8 mouse cellular contexts compared by ENCODE assay signal in genomic region chr5:99504349-99504830, GRCm38 (mm10).
A peak's percentile ranks its signal among the peaks of the same experiment; 100 is the strongest.
DNase-seq lines count a peak whose midpoint lies in the region; ATAC-seq lines count a peak whose summit lies in the region.

No protein-coding gene starts in this region.

- no peaks in the 10 kb centered on the region for H3K27me3 ChIP-seq in neural tube, embryonic 11.5 days (ENCODE audit: control insufficient read depth, insufficient read depth, low read length)
- no peaks in the 10 kb centered on the region for H3K27me3 ChIP-seq in hindbrain, embryonic 16.5 days (replicated peaks; ENCODE audit: control insufficient read depth, insufficient read depth, low read length)
- H3K27me3 ChIP-seq in neural tube, embryonic 12.5 days (replicated peaks): no peaks in the 10 kb centered on the region

- no peaks in the 10 kb centered on the region for H3K36me3 ChIP-seq in neural tube, embryonic 11.5 days (ENCODE audit: control insufficient read depth, insufficient read depth, low read length)
- no peaks in the 10 kb centered on the region for H3K36me3 ChIP-seq in hindbrain, embryonic 16.5 days (ENCODE audit: control insufficient read depth, insufficient read depth, low read length)
- H3K36me3 ChIP-seq in neural tube, embryonic 12.5 days: no peaks in the 10 kb centered on the region

- peak; percentile 87 for ATAC-seq in neural tube, embryonic 11.5 days (ENCODE audit: insufficient read depth, low FRiP score, low TSS enrichment)
- peak; percentile 96 for ATAC-seq in hindbrain, embryonic 16.5 days
- peak; percentile 88 for ATAC-seq in neural tube, embryonic 12.5 days (ENCODE audit: low FRiP score, low read depth)

- no peaks in the 10 kb centered on the region for H3K9me3 ChIP-seq in neural tube, embryonic 11.5 days (ENCODE audit: control insufficient read depth, low read length)
- H3K9me3 ChIP-seq in hindbrain, embryonic 16.5 days (ENCODE audit: control insufficient read depth, low read length): no peaks in the 10 kb centered on the region
- no peaks in the 10 kb centered on the region for H3K9me3 ChIP-seq in neural tube, embryonic 12.5 days

- no peak overlapping the region for H3K4me2 ChIP-seq in neural tube, embryonic 11.5 days (ENCODE audit: low read depth)
- no peak overlapping the region for H3K4me2 ChIP-seq in hindbrain, embryonic 16.5 days (ENCODE audit: low read length)
- H3K4me2 ChIP-seq in neural tube, embryonic 12.5 days (replicated peaks): no peak overlapping the region

- no peak overlapping the region for H3K9ac ChIP-seq in neural tube, embryonic 11.5 days (ENCODE audit: low read length)
- H3K9ac ChIP-seq in hindbrain, embryonic 16.5 days (ENCODE audit: low read depth, low read length): no peak overlapping the region
- no peak overlapping the region for H3K9ac ChIP-seq in neural tube, embryonic 12.5 days

- H3K27ac ChIP-seq in neural tube, embryonic 11.5 days (ENCODE audit: low read depth, low read length): no peak overlapping the region; the same call in 1 of the 2 replicates
- H3K27ac ChIP-seq in hindbrain, embryonic 16.5 days (ENCODE audit: low read depth, low read length): no peak overlapping the region
- H3K27ac ChIP-seq in neural tube, embryonic 12.5 days: no peak overlapping the region

- 55% methylated on average over 9 of the region's 9 CpGs for WGBS in neural tube, embryonic 11.5 days
- WGBS in hindbrain, embryonic 16.5 days: 30% methylated on average over 9 of the region's 9 CpGs
- WGBS in neural tube, embryonic 12.5 days: 31% methylated on average over 9 of the region's 9 CpGs

- no peaks in the 10 kb centered on the region for H3K4me1 ChIP-seq in neural tube, embryonic 11.5 days (ENCODE audit: control insufficient read depth, insufficient read depth, low read length)
- H3K4me1 ChIP-seq in hindbrain, embryonic 16.5 days (ENCODE audit: control insufficient read depth, insufficient read depth, low read depth, low read length): no peaks in the 10 kb centered on the region
- H3K4me1 ChIP-seq in neural tube, embryonic 12.5 days: peaks cover 5% of the 10 kb centered on the region; the same call in 1 of the 2 replicates

- no peak overlapping the region for H3K4me3 ChIP-seq in neural tube, embryonic 11.5 days (ENCODE audit: low read depth, low read length)
- H3K4me3 ChIP-seq in hindbrain, embryonic 16.5 days (ENCODE audit: low read length): no peak overlapping the region
- no peak overlapping the region for H3K4me3 ChIP-seq in neural tube, embryonic 12.5 days

- DNase-seq in adrenal gland, postnatal 10 days: peak; percentile 34
- no peak for DNase-seq in adrenal gland, adult 8-10 months
- peak; percentile 58 for DNase-seq in neural tube, embryonic 11.5 days (ENCODE audit: low spot score)
- DNase-seq in neural tube, embryonic 10.5 days (ENCODE audit: extremely low spot score, low spot score): no peak
- no peak for DNase-seq in thymus, postnatal 25 days
- DNase-seq in thymus, adult 18-20 months: no peak

Comparison
In these comparisons a context has a peak if more than half of its experiments do, and no peak if none do; other contexts are left out.
1. DNase-seq: peak in adrenal gland, postnatal 10 days (single experiment) and neural tube, embryonic 11.5 days (single experiment); none in adrenal gland, adult 8-10 months (single experiment), neural tube, embryonic 10.5 days (single experiment), thymus, postnatal 25 days (single experiment) and thymus, adult 18-20 months (0 of 2).
2. Peak in every context shown above with its lines, with median percentiles within 50 percentile points of each other: ATAC-seq.